Mouse (Mus musculus) Patski (cell line): ENCODE measurements around the gene Tmeff1. TPM values are rescaled to one million over a fixed set of nuclear protein-coding genes. Genes with fewer than 3 reads are reported as not detected.

Experiments used
- ATAC-seq: fragments of 100-300 bp; one replicate; pipeline ENCODE4 v1.8.0; 2021
- CTCF ChIA-PET: fragments of 350-600 bp; sonication (Branson Sonifier 250); formaldehyde crosslinking; loops from one replicate; lab custom pipeline; 2022; ENCODE audit warnings: inconsistent platforms; lab: Charles Lee
- POLR2A ChIA-PET: fragments of 350-600 bp; sonication (Branson Sonifier 250); formaldehyde crosslinking; loops from one replicate; lab custom pipeline; 2022; ENCODE audit warnings: antibody characterized with exemption, inconsistent platforms; lab: Charles Lee
- DNase-seq: peaks from one replicate; pipeline ENCODE4 v3.0.0-alpha.2; 2011; ENCODE audit warnings: low read depth, low spot score
- H3K27me3 ChIP-seq: fragments of 371-371 bp; one replicate; pipeline ENCODE4 v1.5.1; 2021
- CTCF ChIP-seq: fragments of 100-300 bp; IDR thresholded peaks from one replicate; pipeline ENCODE4 v1.5.1; 2021
- in situ Hi-C: fragments of 300-500 bp; cut with MboI; formaldehyde crosslinking; loops from 3 replicates; pipeline ENCODE4 v1.11.1; 2018; ENCODE audit warnings: low pct_unique_long_range_greater_than_20kb, mixed read lengths
- polyA plus RNA-seq: library from polyadenylated mRNA; unstranded; gene quantifications from one replicate; pipeline ENCODE4 v1.2.3, GENCODE M21; 2021

Tmeff1 gene
- polyA plus RNA-seq, 1 experiment from 2014 or later: 10.6 TPM

DNA sequence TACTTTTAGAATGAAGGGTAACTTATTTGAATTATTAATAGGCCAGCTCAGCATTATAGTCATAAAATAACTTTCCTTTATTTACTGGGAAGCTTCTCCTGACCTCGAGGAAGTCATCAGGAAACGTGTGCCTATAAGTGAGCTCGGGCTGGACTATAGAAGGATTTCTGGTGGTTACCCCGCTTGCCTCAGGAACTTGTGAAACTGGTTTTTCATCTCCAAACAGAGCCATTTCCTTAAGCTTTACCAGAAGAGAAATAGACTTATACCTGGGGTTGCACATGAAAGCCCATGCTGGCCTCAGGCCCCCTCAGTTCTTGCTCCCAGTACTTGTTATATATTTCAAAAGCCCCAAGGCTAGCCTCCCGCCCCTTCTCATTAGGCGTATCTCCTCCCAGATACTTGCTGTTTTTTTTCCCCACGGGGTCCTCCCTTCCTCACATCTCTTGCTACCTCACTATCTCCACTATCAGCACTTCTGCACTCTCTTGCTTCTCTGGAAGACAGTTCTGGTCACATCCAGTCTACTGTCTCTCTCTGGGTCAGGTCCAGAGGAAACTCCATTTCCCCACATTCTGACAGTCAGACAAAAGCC, 99.7 kb downstream of the Tmeff1 start:
- ATAC-seq (no peak), DNase-seq (no peak)
- ChIA-PET CTCF (interaction anchor here (1.3 kb wide), 1 partner anchor 8 kb away, joined by 3 read pairs; no protein-coding TSS in a partner anchor), POLR2A (no interaction called here)
- in situ Hi-C loops: no loop called here
- H3K27me3 ChIP-seq: no peaks in the 10 kb centered on the region
- TF ChIP-seq CTCF: no peak

DNA sequence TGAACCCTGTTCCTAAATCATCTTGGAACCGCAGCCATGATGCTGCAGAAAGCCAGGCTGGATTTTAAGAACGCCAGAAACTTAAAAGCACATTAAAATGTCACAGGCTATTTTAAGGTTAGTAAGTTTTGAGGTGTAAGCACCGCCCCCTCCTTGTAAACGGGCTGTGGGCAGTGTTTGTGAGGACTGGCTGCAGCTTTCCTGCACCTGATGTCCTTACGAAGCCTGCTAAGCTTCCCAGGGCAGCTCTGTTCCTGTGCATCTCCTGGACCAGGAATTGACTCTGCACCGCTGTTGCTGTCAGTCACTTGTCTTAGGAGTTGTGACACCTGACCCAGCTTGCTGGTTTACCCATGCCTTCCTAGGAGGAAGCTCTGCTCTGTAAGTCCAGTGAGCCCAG, 103.2 kb downstream of the Tmeff1 start:
- ChIA-PET CTCF (no interaction called here), POLR2A (interaction anchor here (0.7 kb wide), 1 partner anchor 134 kb away, joined by 3 read pairs; no protein-coding TSS in a partner anchor)
- DNase-seq: no peak
- no peak for ATAC-seq
- no peak for TF ChIP-seq CTCF
- H3K27me3 ChIP-seq: no peaks in the 10 kb centered on the region
- in situ Hi-C loops: no loop called here

DNA sequence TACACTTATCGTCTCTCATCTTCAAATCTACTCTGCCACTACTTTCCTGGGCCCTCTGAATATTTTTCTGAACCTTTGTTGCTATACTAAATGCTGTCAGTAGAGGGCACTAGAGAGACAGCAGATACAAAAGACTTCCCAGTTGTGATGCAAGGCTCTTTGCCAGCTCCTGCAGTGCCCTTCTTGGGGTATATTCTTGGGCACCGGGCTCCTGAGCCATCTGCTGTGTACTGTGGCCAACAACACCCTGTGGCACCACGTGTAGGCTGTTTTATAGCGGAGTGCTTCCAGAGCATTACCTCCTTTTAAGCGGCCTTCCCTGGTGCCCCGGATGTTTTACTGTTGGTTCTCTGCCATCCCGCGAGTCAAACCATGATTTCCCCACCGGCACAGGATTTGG, 105.7 kb downstream of the Tmeff1 start:
- POLR2A ChIA-PET: interaction anchor here (0.6 kb wide), 1 partner anchor 10 kb away, joined by 3 read pairs; no protein-coding TSS in a partner anchor
- DNase-seq: no peak

DNA sequence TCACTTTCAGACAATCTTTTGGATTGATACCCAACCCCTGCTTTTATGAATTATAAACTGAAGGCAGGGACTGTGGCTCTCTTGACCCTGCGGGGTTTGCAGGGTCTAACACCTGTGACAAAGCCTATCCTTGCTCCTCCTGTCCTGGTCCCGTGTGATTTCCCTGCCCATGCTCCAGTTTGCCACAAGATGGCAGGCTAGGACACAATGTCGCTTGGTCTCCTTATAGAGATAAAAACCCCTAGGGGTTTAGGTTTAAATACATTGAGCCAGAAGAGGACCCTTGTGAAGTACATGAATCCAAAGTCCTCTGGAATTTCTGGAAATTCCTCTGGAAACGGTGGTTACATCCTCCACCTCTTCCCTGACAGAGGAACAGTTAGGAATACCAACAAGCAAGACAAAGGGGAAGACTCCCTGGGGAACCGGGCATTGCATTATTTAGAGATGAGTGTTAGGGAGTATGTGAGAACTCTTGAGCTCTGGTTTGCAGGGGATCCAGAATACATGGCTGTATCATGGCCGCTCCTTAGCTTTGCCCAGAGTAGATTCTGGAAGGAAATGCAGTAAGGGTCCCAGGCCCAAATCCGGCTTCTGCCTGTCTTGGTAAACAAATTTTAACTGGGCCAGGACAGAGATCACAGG, 106.9 kb downstream of the Tmeff1 start:
- no peak for ATAC-seq
- no peaks in the 10 kb centered on the region for H3K27me3 ChIP-seq
- POLR2A ChIA-PET: no interaction called here
- TF ChIP-seq CTCF: peak; percentile 60
- in situ Hi-C loops: no loop called here
- CTCF ChIA-PET: interaction anchor here (0.9 kb wide), 1 partner anchor 630 kb away, joined by 5 read pairs; no protein-coding TSS in a partner anchor
- no peak for DNase-seq

More for the DNA sequence above, 105.7 kb downstream of the Tmeff1 start:
- no peaks in the 10 kb centered on the region for H3K27me3 ChIP-seq
- CTCF ChIA-PET: interaction anchor here (0.8 to 1.0 kb wide), 2 partner anchors 10 to 24 kb away, joined by 3 to 5 read pairs; no protein-coding TSS in a partner anchor
- TF ChIP-seq CTCF: peak; percentile 53
- in situ Hi-C loops: no loop called here
- ATAC-seq: no peak

DNA sequence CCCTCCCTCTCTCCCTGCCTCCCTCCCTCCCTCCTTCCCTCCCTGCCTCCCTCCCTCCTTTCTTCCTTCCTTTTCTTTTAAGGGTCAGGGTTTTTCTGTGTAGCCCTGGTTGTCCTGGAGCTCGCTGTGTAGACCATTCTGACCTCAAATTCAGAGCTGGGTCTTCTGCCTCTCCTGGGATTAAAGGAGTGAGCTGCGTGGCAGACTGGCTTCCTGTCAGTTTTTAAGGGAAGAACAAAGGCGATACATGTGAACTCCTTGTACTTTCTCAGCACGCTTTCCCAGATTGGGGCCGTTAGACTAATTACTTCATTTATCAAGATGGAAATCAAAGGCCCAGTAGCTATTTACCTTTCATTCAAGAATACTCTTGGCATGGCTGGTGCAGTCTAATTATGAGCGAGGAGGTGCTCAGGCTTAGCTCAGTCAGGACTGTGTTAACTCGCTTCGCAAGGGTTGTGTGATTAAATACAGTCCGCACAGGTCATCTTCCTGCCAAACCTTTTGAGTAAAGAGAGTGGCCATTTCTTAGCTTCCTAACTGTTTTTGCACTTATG, 107.8 kb downstream of the Tmeff1 start:
- H3K27me3 ChIP-seq: no peaks in the 10 kb centered on the region
- in situ Hi-C loops: no loop called here
- DNase-seq (no peak), ATAC-seq (no peak)
- TF ChIP-seq CTCF: no peak
- ChIA-PET POLR2A (no interaction called here), CTCF (interaction anchor here (0.8 to 1.4 kb wide), 3 partner anchors 8 to 629 kb away, joined by 3 to 5 read pairs (median 3); no protein-coding TSS in a partner anchor)

DNA sequence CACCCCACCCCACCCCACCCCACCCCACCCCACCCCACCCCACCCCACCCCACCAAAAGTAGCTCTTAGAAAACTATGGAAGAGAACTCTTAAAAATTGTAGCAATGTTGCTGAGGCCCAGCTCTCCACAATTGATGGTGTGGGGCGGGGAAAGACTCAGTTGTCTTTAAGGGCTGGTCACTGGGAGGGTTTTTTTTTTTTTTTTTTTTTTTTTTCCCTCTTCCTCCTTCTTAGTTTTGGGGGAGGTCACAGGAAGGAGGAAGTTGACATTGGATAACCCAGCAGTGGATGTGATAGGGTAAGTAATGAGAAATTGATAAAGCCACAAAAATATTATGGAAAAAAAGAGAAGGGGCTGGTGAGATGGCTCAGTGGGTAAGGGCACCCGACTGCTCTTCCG, 111.7 kb downstream of the Tmeff1 start:
- H3K27me3 ChIP-seq: peaks cover 3% of the 10 kb centered on the region
- CTCF ChIA-PET: no interaction called here
- TF ChIP-seq CTCF: no peak
- in situ Hi-C loops: no loop called here
- DNase-seq (no peak), ATAC-seq (no peak)
- POLR2A ChIA-PET: no interaction called here

DNA sequence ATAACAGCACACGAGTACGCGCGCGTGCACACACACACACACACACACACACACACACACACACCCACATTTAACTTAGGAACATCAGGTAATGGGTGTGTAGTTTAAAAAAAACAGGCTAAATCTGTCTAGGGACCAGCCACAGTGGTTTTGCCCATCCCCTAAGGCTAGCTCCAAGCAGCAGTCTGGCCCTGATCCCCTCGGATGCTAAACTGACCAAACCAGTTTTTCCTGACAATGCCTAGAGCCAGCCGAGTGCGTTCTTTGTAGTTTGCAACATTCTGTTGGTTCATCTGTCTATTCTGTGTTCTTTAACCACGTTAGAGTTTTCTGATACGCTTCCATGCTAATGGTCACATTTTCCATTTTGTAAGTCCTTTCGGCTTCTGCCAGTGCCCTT, 112.3 kb downstream of the Tmeff1 start:
- POLR2A ChIA-PET: no interaction called here
- no peak for DNase-seq
- in situ Hi-C loops: no loop called here

More for the DNA sequence above, 112.3 kb downstream of the Tmeff1 start:
- no peak for TF ChIP-seq CTCF
- CTCF ChIA-PET: no interaction called here
- peaks cover 3% of the 10 kb centered on the region for H3K27me3 ChIP-seq
- no peak for ATAC-seq

Other genes starting within 250 kb of the Tmeff1 start
- 21.6 TPM for gene Tex10, start 111.7 kb upstream of the Tmeff1 start, polyA plus RNA-seq
- gene Msantd3, start 45.2 kb upstream of the Tmeff1 start, polyA plus RNA-seq: 28.5 TPM
- gene Cavin4, start 78.3 kb downstream of the Tmeff1 start, polyA plus RNA-seq: 0.06 TPM